Mouse (Mus musculus): ENCODE measurements at regions not wholly inside any gene's neighbourhood (a gene's known extent, or its start where the extent isn't known, plus 50 kb on each side); places are given as distances from the start of the nearest gene placed in this dataset.

GRCm38 (mm10) chr9:46735664-46736067 lies 262.9 kb upstream of the Gm4791 start:
- Histone ChIP-seq H3K27me3 (ENCODE audit: control insufficient read depth, insufficient read depth, low read length) (no peaks in the 10 kb centered on the region), H3K4me3 (replicated peaks; ENCODE audit: insufficient read depth, low read depth, low read length) (no peak overlapping the region), H3K27ac (ENCODE audit: insufficient read depth, low read length) (no peak overlapping the region), H3K4me1 (ENCODE audit: control insufficient read depth, insufficient read depth, low read length) (no peaks in the 10 kb centered on the region)
- TF ChIP-seq POLR2A (IDR thresholded peaks at IDR 0.05; ENCODE audit: borderline replicate concordance, insufficient read depth, low read length) (no peak), CTCF (IDR thresholded peaks at IDR 0.05; ENCODE audit: borderline replicate concordance, insufficient read depth, low read depth, low read length) (peak; percentile 88)
- peak; percentile 83 to 93 for DNase-seq
- WGBS = 4% methylated on average over 4 of the region's 4 CpGs

- DNase-seq = no peak
- Histone ChIP-seq H3K27me3 (ENCODE audit: control insufficient read depth, insufficient read depth, low read length) (no peaks in the 10 kb centered on the region), H3K4me3 (replicated peaks; ENCODE audit: insufficient read depth, low read depth, low read length) (no peak overlapping the region), H3K4me1 (ENCODE audit: control insufficient read depth, insufficient read depth, low read length) (no peaks in the 10 kb centered on the region), H3K27ac (ENCODE audit: insufficient read depth, low read length) (no peak overlapping the region)
- TF ChIP-seq POLR2A (IDR thresholded peaks at IDR 0.05; ENCODE audit: borderline replicate concordance, insufficient read depth, low read length) (no peak), CTCF (IDR thresholded peaks at IDR 0.05; ENCODE audit: borderline replicate concordance, insufficient read depth, low read depth, low read length) (no peak)
- 43% methylated on average over 5 of the region's 5 CpGs for WGBS
These were observed 270.1 kb upstream of the Gm4791 start for GRCm38 (mm10) chr9:46728465-46728864.

GRCm38 (mm10) chr9:46724231-46724630 lies 274.3 kb upstream of the Gm4791 start:
- Histone ChIP-seq H3K27ac (ENCODE audit: insufficient read depth, low read length) (no peak overlapping the region), H3K4me3 (replicated peaks; ENCODE audit: insufficient read depth, low read depth, low read length) (no peak overlapping the region), H3K27me3 (ENCODE audit: control insufficient read depth, insufficient read depth, low read length) (no peaks in the 10 kb centered on the region), H3K4me1 (ENCODE audit: control insufficient read depth, insufficient read depth, low read length) (no peaks in the 10 kb centered on the region)
- 56% methylated on average over 5 of the region's 5 CpGs for WGBS
- no peak for DNase-seq
- TF ChIP-seq POLR2A (IDR thresholded peaks at IDR 0.05; ENCODE audit: borderline replicate concordance, insufficient read depth, low read length) (no peak), CTCF (IDR thresholded peaks at IDR 0.05; ENCODE audit: borderline replicate concordance, insufficient read depth, low read depth, low read length) (no peak)

GRCm38 (mm10) chr9:46713415-46713814 lies 285.1 kb upstream of the Gm4791 start:
- TF ChIP-seq CTCF (IDR thresholded peaks at IDR 0.05; ENCODE audit: borderline replicate concordance, insufficient read depth, low read depth, low read length) (no peak), POLR2A (IDR thresholded peaks at IDR 0.05; ENCODE audit: borderline replicate concordance, insufficient read depth, low read length) (no peak)
- H3K4me1 ChIP-seq (ENCODE audit: control insufficient read depth, insufficient read depth, low read length) = no peaks in the 10 kb centered on the region
- WGBS = 88% methylated on average over 10 of the region's 10 CpGs
- no peak overlapping the region for H3K4me3 ChIP-seq (replicated peaks; ENCODE audit: insufficient read depth, low read depth, low read length)
- H3K27ac ChIP-seq (ENCODE audit: insufficient read depth, low read length) = no peak overlapping the region
- no peak for DNase-seq
- no peaks in the 10 kb centered on the region for H3K27me3 ChIP-seq (ENCODE audit: control insufficient read depth, insufficient read depth, low read length)

GRCm38 (mm10) chr9:46704151-46704905 lies 294.2 kb upstream of the Gm4791 start:
- TF ChIP-seq POLR2A (IDR thresholded peaks at IDR 0.05; ENCODE audit: borderline replicate concordance, insufficient read depth, low read length) (no peak), CTCF (IDR thresholded peaks at IDR 0.05; ENCODE audit: borderline replicate concordance, insufficient read depth, low read depth, low read length) (no peak)
- 48% methylated on average over 10 of the region's 10 CpGs for whole genome bisulfite sequencing
- H3K27me3 ChIP-seq (ENCODE audit: control insufficient read depth, insufficient read depth, low read length) = no peaks in the 10 kb centered on the region; the same call in 1 of the 2 replicates
- H3K4me1 ChIP-seq (ENCODE audit: control insufficient read depth, insufficient read depth, low read length) = no peaks in the 10 kb centered on the region
- H3K4me3 ChIP-seq (replicated peaks; ENCODE audit: insufficient read depth, low read depth, low read length) = no peak overlapping the region
- DNase-seq = no peak
- no peak overlapping the region for H3K27ac ChIP-seq (ENCODE audit: insufficient read depth, low read length)

- Histone ChIP-seq H3K4me3 (replicated peaks; ENCODE audit: insufficient read depth, low read depth, low read length) (no peak overlapping the region), H3K27ac (ENCODE audit: insufficient read depth, low read length) (no peak overlapping the region), H3K27me3 (ENCODE audit: control insufficient read depth, insufficient read depth, low read length) (no peaks in the 10 kb centered on the region; the same call in 1 of the 2 replicates), H3K4me1 (ENCODE audit: control insufficient read depth, insufficient read depth, low read length) (no peaks in the 10 kb centered on the region)
- DNase-seq = no peak
- TF ChIP-seq POLR2A (IDR thresholded peaks at IDR 0.05; ENCODE audit: borderline replicate concordance, insufficient read depth, low read length) (no peak), CTCF (IDR thresholded peaks at IDR 0.05; ENCODE audit: borderline replicate concordance, insufficient read depth, low read depth, low read length) (no peak)
- WGBS = 33% methylated on average over 8 of the region's 8 CpGs
These were observed 294.9 kb upstream of the Gm4791 start for GRCm38 (mm10) chr9:46703674-46704073.

- Histone ChIP-seq H3K4me3 (replicated peaks; ENCODE audit: insufficient read depth, low read depth, low read length) (no peak overlapping the region), H3K27me3 (ENCODE audit: control insufficient read depth, insufficient read depth, low read length) (no peaks in the 10 kb centered on the region; the same call in 1 of the 2 replicates), H3K4me1 (ENCODE audit: control insufficient read depth, insufficient read depth, low read length) (no peaks in the 10 kb centered on the region), H3K27ac (ENCODE audit: insufficient read depth, low read length) (no peak overlapping the region)
- DNase-seq = no peak
- WGBS = 66% methylated on average over 13 of the region's 13 CpGs
- no peak for TF ChIP-seq POLR2A (IDR thresholded peaks at IDR 0.05; ENCODE audit: borderline replicate concordance, insufficient read depth, low read length)
- no peak for TF ChIP-seq CTCF (IDR thresholded peaks at IDR 0.05; ENCODE audit: borderline replicate concordance, insufficient read depth, low read depth, low read length)
These were observed 295.5 kb upstream of the Gm4791 start for GRCm38 (mm10) chr9:46702901-46703636.

Data from cerebellum, adult 2 months (tissue).